In the genomic region with DNA sequence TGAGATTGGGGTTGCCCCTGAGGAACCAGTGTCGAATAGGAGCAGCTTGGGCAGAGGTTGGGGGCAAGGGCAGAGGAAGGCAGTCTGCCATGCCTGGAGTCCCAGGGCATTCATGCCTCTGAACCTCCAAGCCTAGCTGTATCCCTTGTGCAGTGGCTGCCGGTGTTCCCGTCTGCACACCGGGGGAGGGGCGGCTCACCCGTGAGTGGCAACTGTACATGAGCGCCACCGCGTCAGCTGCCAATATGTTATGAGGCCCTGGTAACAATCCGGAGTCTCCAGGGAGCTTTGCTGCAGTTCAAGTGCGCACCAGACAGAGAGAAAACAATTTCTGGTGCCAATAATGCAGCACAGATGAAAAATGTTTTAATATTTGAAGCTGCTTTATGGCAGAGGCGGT, we compare ENCODE assay signal across 14 mouse cellular contexts.
DNase-seq lines count a peak whose midpoint lies in the region; ATAC-seq lines count a peak whose summit lies in the region.
"Had no signal": no experiment of that assay in that cellular context is flagged by ENCODE, and none has a peak within 500 bp of the region (broad histone marks: within the 10 kb centered on the region; RNA-seq: fewer than 3 reads in every experiment).

No protein-coding gene starts in this region.

- WGBS in limb, embryonic 11.5 days: 81% methylated on average over 12 of the region's 12 CpGs

- DNase-seq in adrenal gland, postnatal 10 days: peak; percentile 8
- DNase-seq in adrenal gland, postnatal 25 days: no peak
- DNase-seq in limb, embryonic 11.5 days (ENCODE audit: low spot score): peak; percentile 43
- DNase-seq in retina, embryonic 14.5 days (ENCODE audit: low spot score): peak; percentile 45
- no peak for DNase-seq in Muller cell, postnatal 12 days (ENCODE audit: inconsistent ontology term)
- DNase-seq: adrenal gland, adult 8-10 months; cerebellum, adult 8-10 months; lung, adult 2 months had no signal

- no peak overlapping the region for H3K9ac ChIP-seq in limb, embryonic 11.5 days (ENCODE audit: low read length)

- H3K9me3 ChIP-seq in megakaryocyte, embryonic 14.5 days: peaks cover 64% of the 10 kb centered on the region
- no peaks in the 10 kb centered on the region for H3K9me3 ChIP-seq in limb, embryonic 11.5 days (ENCODE audit: control insufficient read depth, low read length)

- H3K27me3 ChIP-seq in megakaryocyte, embryonic 14.5 days (replicated peaks): no peaks in the 10 kb centered on the region
- H3K27me3 ChIP-seq in limb, embryonic 11.5 days (ENCODE audit: control insufficient read depth, insufficient read depth, low read length): no peaks in the 10 kb centered on the region

- H3K36me3 ChIP-seq in megakaryocyte, embryonic 14.5 days (replicated peaks; ENCODE audit: low read length): no peaks in the 10 kb centered on the region
- no peaks in the 10 kb centered on the region for H3K36me3 ChIP-seq in limb, embryonic 11.5 days (ENCODE audit: control insufficient read depth, insufficient read depth, low read length)
- H3K36me3 ChIP-seq: G1E had no signal

- H3K4me2 ChIP-seq in limb, embryonic 11.5 days (ENCODE audit: low read depth, severe bottlenecking): no peak overlapping the region
- H3K4me2 ChIP-seq: heart, embryonic 11.5 days had no signal

- H3K4me3 ChIP-seq in megakaryocyte, embryonic 14.5 days (replicated peaks): peak overlapping the region; percentile 50
- no peak overlapping the region for H3K4me3 ChIP-seq in limb, embryonic 11.5 days (ENCODE audit: low read depth, low read length)

- ATAC-seq in megakaryocyte, adult 5-6 weeks (ENCODE audit: poor library complexity, severe bottlenecking): no peak
- ATAC-seq in limb, embryonic 11.5 days (ENCODE audit: insufficient number of reproducible peaks, low FRiP score, low TSS enrichment, low read depth): no peak
- ATAC-seq in frontal cortex, adult (ENCODE audit: low TSS enrichment): no peak
- ATAC-seq: intestine, embryonic 16.5 days had no signal

- H3K27ac ChIP-seq in limb, embryonic 11.5 days (replicated peaks; ENCODE audit: low read depth, low read length): no peak overlapping the region

- no peaks in the 10 kb centered on the region for H3K4me1 ChIP-seq in megakaryocyte, embryonic 14.5 days
- peaks cover 4% of the 10 kb centered on the region; the same call in 1 of the 2 replicates for H3K4me1 ChIP-seq in limb, embryonic 11.5 days (ENCODE audit: control insufficient read depth, insufficient read depth, low read length)

Comparison
In these comparisons a context has a peak if more than half of its experiments do, and no peak if none do; other contexts are left out.
1. DNase-seq: peak in adrenal gland, postnatal 10 days (single experiment), limb, embryonic 11.5 days (single experiment) and retina, embryonic 14.5 days (single experiment); none in adrenal gland, postnatal 25 days (single experiment) and Muller cell, postnatal 12 days (single experiment).